Mouse (Mus musculus) ES-Bruce4 (cell line): ENCODE results near the gene Crot. TPM values are rescaled to one million over a fixed set of nuclear protein-coding genes. Genes with fewer than 3 reads are reported as not detected.
"Not testable (repeated sequence)": the region's sequence is repeated elsewhere in the genome, so short reads cannot be mapped to it uniquely, and the experiment has no call there.

Experiments used
- H3K27ac ChIP-seq: 2 replicates; pipeline ENCODE4 v1.5.1; 2012; ENCODE audit warnings: low read length, inconsistent platforms; ENCODE audit not compliant: insufficient read depth
- H3K27me3 ChIP-seq: 2 replicates; pipeline ENCODE4 v1.6.1; 2012; ENCODE audit warnings: mild to moderate bottlenecking, low read length, inconsistent platforms; ENCODE audit not compliant: control insufficient read depth, poor library complexity, insufficient read depth, severe bottlenecking
- H3K36me3 ChIP-seq: 2 replicates; pipeline ENCODE4 v1.6.1; 2012; ENCODE audit warnings: inconsistent platforms, mild to moderate bottlenecking, low read length, moderate library complexity; ENCODE audit not compliant: control insufficient read depth, poor library complexity, insufficient read depth, severe bottlenecking
- H3K4me1 ChIP-seq: one replicate; pipeline ENCODE4 v1.8.1; 2011; ENCODE audit warnings: low read length; ENCODE audit not compliant: control insufficient read depth, insufficient read depth
- H3K4me3 ChIP-seq: 2 replicates; pipeline ENCODE4 v1.5.1; 2011; ENCODE audit warnings: low read depth, mild to moderate bottlenecking, low read length
- H3K9ac ChIP-seq: 2 replicates; pipeline ENCODE4 v1.6.1; 2012; ENCODE audit warnings: low read depth, mild to moderate bottlenecking, inconsistent platforms; ENCODE audit not compliant: poor library complexity, severe bottlenecking
- H3K9me3 ChIP-seq: replicated peaks from 2 replicates; pipeline ENCODE4 v1.6.1; 2012; ENCODE audit warnings: mild to moderate bottlenecking, low read length, inconsistent platforms; ENCODE audit not compliant: control insufficient read depth, poor library complexity, insufficient read depth, severe bottlenecking
- CTCF ChIP-seq: IDR thresholded peaks from one replicate; pipeline ENCODE4 v1.8.1; 2011; ENCODE audit warnings: low read depth, low read length
- EP300 ChIP-seq: IDR thresholded peaks from 2 replicates; pipeline ENCODE4 v1.6.1; 2011; ENCODE audit warnings: low read depth, low read length; ENCODE audit not compliant: insufficient read depth
- POLR2A ChIP-seq: IDR thresholded peaks from one replicate; pipeline ENCODE4 v1.8.1; 2011; ENCODE audit warnings: low read length; ENCODE audit not compliant: insufficient read depth
- polyA plus RNA-seq: library from polyadenylated mRNA; stranded (reverse); fragments of >200 nt; gene quantifications from 2 replicates; pipeline ENCODE4 v1.2.4, GENCODE M21; 2011; ENCODE audit warnings: low read depth; ENCODE audit not compliant: missing spikeins, insufficient read depth, insufficient read length

Crot gene
- polyA plus RNA-seq, 1 experiment: 34.8 TPM

- H3K9ac ChIP-seq, H3K27me3 ChIP-seq, H3K27ac ChIP-seq, H3K9me3 ChIP-seq, H3K4me3 ChIP-seq, H3K4me1 ChIP-seq, H3K36me3 ChIP-seq: not testable (repeated sequence)
- 0 out of 2 replicates have a peak, but pooled peaks have one; percentile 47 for TF ChIP-seq EP300
Observed at GRCm38 (mm10) chr5:9006585-9006984, 9.5 kb upstream of the Crot start.

GRCm38 (mm10) chr5:9000006-9000405 lies 2.9 kb upstream of the Crot start:
- not testable (repeated sequence) for H3K9ac ChIP-seq, H3K27ac ChIP-seq, H3K4me1 ChIP-seq, H3K36me3 ChIP-seq, H3K9me3 ChIP-seq, H3K27me3 ChIP-seq, H3K4me3 ChIP-seq

- Histone ChIP-seq H3K4me1 (no peaks in the 10 kb centered on the region), H3K9me3 (no peaks in the 10 kb centered on the region), H3K4me3 (no peak overlapping the region), H3K27ac (no peak overlapping the region), H3K36me3 (no peaks in the 10 kb centered on the region), H3K27me3 (no peaks in the 10 kb centered on the region), H3K9ac (no peak overlapping the region)
- TF ChIP-seq EP300 (no peak), POLR2A (no peak), CTCF (no peak)
Observed at GRCm38 (mm10) chr5:8999108-8999507, 2.0 kb upstream of the Crot start.

GRCm38 (mm10) chr5:8997513-8997895 lies 380 bp upstream of the Crot start:
- H3K4me3 ChIP-seq: peak overlapping the region; percentile 80
- no peaks in the 10 kb centered on the region for H3K36me3 ChIP-seq
- no peak overlapping the region for H3K27ac ChIP-seq
- TF ChIP-seq EP300 (no peak), POLR2A (no peak), CTCF (no peak)
- no peaks in the 10 kb centered on the region for H3K4me1 ChIP-seq
- no peaks in the 10 kb centered on the region for H3K9me3 ChIP-seq
- peak overlapping the region; percentile 66 for H3K9ac ChIP-seq
- no peaks in the 10 kb centered on the region for H3K27me3 ChIP-seq

GRCm38 (mm10) chr5:8995966-8996685 lies 998 bp downstream of the Crot start:
- TF ChIP-seq POLR2A (no peak), EP300 (no peak), CTCF (no peak)

GRCm38 (mm10) chr5:8991626-8992025 lies 5.5 kb downstream of the Crot start:
- no peaks in the 10 kb centered on the region for H3K4me1 ChIP-seq
- no peaks in the 10 kb centered on the region for H3K27me3 ChIP-seq
- 0 out of 2 replicates have a peak, but pooled peaks cover 2% of the 10 kb centered on the region for H3K36me3 ChIP-seq
- H3K9ac ChIP-seq: no peak overlapping the region
- no peaks in the 10 kb centered on the region for H3K9me3 ChIP-seq
- peak overlapping the region; percentile 17; the same call in 1 of the 2 replicates for H3K4me3 ChIP-seq
- no peak for TF ChIP-seq EP300
- TF ChIP-seq POLR2A: no peak
- no peak for TF ChIP-seq CTCF
- no peak overlapping the region for H3K27ac ChIP-seq

More at GRCm38 (mm10) chr5:8995966-8996685, 998 bp downstream of the Crot start:
- no peaks in the 10 kb centered on the region for H3K27me3 ChIP-seq
- no peaks in the 10 kb centered on the region for H3K36me3 ChIP-seq
- no peaks in the 10 kb centered on the region for H3K9me3 ChIP-seq
- H3K4me1 ChIP-seq: no peaks in the 10 kb centered on the region
- H3K4me3 ChIP-seq: peak overlapping the region; percentile 96
- H3K27ac ChIP-seq: no peak overlapping the region
- peak overlapping the region; percentile 66 for H3K9ac ChIP-seq
